11 mouse cellular contexts compared by ENCODE assay signal in genomic region chr4:154260755-154261154, GRCm38 (mm10). TPM values are rescaled to one million over a fixed set of nuclear protein-coding genes. Genes with fewer than 3 reads are reported as not detected.
"Had no signal": no experiment of that assay in that cellular context is flagged by ENCODE, and none has a peak within 500 bp of the region (broad histone marks: within the 10 kb centered on the region; RNA-seq: fewer than 3 reads in every experiment).

No protein-coding gene starts in this region.

- H3K27ac ChIP-seq: kidney, embryonic 15.5 days; left cerebral cortex, adult 2 months; liver, embryonic 14.5 days; midbrain, embryonic 12.5 days had no signal

- H3K27me3 ChIP-seq: kidney, embryonic 15.5 days; midbrain, embryonic 12.5 days had no signal

- DNase-seq: kidney, adult 2 months; kidney, postnatal 14 days; lung, adult 18-20 months; lung, postnatal 36 days; right cerebral cortex, postnatal 25 days; thymus, postnatal 4 days had no signal

- H3K9me3 ChIP-seq: kidney, embryonic 15.5 days had no signal

- H3K4me2 ChIP-seq: kidney, embryonic 15.5 days; midbrain, embryonic 12.5 days had no signal

- H3K4me3 ChIP-seq: kidney, embryonic 15.5 days; left cerebral cortex, adult 2 months; midbrain, embryonic 12.5 days had no signal

- H3K9ac ChIP-seq: kidney, embryonic 15.5 days; liver, embryonic 14.5 days; midbrain, embryonic 12.5 days had no signal

- H3K4me1 ChIP-seq: kidney, embryonic 15.5 days; midbrain, embryonic 12.5 days had no signal

RNA-seq across cellular contexts. Expression of gene Arhgef16, which starts 40.7 kb away (rescaled TPM):
- total RNA-seq: megakaryocyte progenitor cell, adult 5-6 weeks had no signal
